Mouse (Mus musculus): ENCODE data around the gene Rere. TPM values are rescaled to one million over a fixed set of nuclear protein-coding genes. Genes with fewer than 3 reads are reported as not detected.
"Not testable (repeated sequence)": the region's sequence is repeated elsewhere in the genome, so short reads cannot be mapped to it uniquely, and the experiment has no call there.

The Rere gene
- total RNA-seq, 1 experiment from 2014 or later: 45.1 TPM

DNA sequence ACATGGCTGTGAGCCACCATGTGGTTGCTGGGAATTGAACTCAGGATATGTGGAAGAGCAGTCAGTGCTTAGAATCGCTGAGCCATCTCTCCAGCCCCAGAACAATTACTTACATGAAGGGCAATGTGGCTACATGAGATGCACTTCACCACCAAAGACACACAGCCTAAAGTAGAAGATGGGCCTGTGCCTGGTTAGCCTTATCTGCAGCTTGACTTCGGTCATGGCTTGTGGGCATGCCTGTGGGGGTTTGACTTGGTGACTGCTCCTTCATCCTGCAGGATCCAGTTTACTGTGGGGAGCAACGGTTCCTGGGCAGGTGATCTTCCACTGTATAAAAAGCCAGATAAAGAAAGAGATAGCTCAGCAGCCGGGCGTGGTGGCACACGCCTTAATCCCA is 196.6 kb downstream of the Rere start:
- ATAC-seq (replicated peaks; ENCODE audit: low read depth, poor library complexity, severe bottlenecking): peak; percentile 29; the same call in 1 of the 2 replicates

DNA sequence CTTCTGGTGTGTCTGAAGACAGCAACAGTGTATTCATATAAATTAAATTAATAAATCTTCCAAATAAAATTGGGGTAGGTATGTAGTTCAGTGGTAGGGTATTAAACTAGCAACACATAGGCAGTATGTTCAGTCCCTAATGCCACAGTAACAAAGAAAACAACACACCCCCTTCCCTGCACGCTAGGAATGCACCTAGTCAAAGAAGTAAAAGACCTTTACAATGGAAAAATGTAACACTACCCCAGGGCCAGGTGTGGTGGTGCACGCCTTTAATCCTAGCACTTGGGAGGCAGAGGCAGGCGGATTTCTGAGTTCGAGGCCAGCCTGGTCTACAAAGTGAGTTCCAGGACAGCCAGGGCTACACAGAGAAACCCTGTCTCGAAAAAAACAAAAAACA is 201.6 kb downstream of the Rere start:
- ATAC-seq (replicated peaks; ENCODE audit: low read depth, poor library complexity, severe bottlenecking): not testable (repeated sequence)

DNA sequence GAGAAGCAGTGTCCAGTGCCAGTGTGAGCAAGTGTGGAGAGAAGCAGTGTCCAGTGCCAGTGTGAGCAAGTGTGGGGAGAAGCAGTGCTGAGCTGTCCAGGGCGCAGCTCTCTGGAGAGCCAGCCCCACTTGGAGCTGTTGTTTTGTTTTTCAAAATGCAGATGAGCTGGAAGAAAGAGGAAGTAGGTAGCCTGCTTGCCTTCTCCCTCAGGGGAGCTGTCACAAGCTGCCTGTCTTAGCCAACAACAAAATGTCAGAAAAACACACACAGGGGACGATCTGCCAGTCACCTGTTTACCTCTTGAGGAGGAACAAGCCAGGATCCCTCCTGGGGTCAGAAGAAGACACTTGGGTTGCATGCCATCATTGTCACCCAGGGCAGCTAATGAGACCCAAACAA is 204.7 kb downstream of the Rere start:
- peak; percentile 63 for ATAC-seq (replicated peaks; ENCODE audit: low read depth, poor library complexity, severe bottlenecking)

DNA sequence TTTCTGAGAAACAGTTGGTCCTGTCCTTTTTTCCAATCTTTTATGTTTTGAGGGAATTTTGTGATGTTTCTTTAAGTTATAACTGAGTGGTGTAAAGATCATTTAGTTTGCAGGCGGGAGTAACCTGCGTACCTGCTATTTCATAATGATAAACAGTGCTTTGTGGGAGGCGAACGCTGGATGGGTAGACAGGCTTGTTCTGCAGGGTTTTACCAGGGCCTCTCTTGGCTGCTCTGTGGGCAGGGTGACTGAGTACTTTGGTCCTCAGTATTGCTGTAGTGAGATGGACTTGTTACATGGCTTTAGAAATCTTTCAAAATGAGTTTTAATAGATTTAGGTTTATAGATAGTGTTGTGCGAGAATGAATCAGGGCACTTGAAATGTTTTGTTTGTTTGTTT is 205.7 kb downstream of the Rere start:
- ATAC-seq (replicated peaks; ENCODE audit: low read depth, poor library complexity, severe bottlenecking): no peak

DNA sequence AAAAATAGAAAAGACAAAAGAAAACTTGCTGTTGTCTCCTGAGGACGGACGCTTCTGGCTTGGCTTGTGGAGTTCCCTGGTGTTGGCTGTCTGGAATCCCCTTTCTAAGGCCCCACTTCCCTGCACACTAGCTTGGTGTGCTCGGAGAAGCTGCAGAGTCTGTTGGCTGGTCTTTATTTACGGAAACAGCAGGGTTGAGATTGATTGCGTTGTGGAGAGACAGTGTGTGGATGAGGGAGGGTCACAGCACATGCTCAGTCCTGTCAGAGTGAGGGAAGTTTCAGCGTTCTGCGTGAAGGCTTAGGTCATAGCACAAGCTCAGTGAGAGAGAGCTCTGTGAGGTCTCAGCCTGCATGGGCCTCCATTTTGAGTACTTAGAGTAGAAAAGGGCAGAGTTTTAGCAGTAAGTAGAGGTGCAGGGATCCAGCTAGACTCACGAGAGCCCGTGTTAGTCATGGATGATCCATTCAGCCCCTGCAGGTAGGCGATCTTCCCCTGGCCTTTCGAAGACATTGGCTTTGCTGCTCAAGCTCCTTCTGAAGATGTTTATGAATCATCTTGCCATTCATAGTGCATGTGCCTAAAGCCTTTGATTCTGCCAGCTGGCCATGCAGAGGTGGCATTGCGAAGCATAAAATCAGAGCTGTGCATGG is 206.8 kb downstream of the Rere start:
- peak; percentile 88 for ATAC-seq (replicated peaks; ENCODE audit: low read depth, poor library complexity, severe bottlenecking)

DNA sequence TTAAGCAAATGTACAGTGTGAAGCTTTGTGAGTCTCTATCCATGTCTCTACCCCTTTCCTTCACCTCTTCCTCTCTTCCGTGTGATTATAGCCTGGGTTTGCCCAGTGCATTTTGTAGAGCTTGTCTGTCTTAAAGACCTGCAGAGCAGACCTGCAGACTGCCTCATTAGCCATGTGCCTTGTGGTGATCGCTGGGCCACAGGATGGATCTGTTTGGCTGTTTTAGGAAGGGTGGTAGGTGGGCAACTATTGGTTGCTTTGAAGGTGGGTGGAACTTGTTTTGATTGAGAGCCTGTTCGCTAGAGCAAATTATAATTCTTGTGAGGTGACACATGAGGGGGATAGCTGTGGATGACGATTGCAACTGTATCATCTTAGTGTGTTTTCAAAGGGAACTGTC is 207.3 kb downstream of the Rere start:
- ATAC-seq (replicated peaks; ENCODE audit: low read depth, poor library complexity, severe bottlenecking): no peak

DNA sequence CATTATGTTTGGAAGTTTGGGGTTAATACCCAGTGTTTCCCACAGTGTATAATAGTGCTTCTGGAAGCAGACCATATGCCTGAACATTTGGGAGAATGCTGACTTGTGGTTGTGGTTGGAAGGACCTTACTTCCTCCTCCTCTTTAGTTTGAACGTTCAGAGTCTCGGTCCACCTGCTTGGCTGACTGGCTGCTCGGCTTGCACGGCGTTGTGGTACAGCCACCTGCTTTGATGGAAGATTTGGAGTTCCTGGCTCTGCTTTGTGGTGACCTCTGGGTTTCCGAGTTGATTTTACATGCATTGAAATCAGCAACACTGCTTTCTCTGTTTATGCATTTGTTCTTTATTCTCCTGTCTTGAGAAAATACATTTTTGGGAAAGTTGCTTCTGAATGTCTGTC is 208.6 kb downstream of the Rere start:
- peak; percentile 42 for ATAC-seq (replicated peaks; ENCODE audit: low read depth, poor library complexity, severe bottlenecking)

DNA sequence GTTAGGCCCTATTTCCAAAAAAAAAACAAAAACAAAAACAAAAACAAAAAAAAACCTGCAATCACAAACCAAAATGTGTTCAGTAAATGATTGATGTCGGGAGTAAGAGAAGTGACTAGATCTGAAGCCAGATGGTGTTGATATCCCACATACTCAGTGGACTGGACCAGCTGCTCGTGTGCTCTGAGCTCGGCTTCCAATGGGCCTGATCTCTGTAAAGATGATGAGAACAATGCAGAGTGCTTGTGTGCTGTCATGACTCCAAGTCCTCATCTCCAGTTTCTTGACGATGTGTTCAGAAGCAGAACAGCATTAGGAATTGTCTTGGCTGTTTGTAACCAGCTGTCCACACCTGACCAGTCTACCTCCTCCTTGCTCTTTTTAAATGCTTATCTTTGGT is 210.3 kb downstream of the Rere start:
- no peak for ATAC-seq (replicated peaks; ENCODE audit: low read depth, poor library complexity, severe bottlenecking)

DNA sequence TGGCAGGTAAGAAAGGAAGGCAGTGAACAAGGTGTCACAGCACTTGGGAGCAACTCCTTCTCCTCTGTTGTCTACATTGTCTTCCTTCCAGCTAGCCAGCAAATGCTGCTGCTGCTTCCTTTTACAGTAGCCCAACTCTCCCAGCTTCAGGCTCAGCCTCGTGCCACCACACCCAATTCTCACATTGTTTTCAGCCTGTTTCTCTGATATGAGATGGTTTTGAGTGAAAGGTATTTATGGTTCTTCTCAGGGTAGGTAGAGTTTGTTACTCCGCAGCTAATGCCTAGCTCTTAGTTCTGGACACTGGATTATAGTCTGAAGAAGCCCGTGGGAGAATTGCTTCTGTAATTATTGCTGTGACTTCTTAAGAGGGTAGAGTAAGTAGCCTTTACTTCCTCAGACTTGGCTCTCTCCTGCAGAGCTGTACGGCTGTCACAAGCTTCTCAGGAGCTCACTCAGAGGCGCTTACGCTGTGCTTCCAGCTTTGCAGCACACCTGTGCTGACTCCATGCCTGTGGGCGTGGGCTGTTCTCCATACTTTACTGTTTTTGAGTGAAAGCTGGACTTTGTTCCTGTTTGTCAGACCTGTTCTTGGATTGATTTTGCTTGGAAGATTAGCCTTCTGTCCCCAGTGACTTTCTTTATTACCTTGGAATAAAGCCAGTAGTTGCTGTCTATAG is 212.0 kb downstream of the Rere start:
- ATAC-seq (replicated peaks; ENCODE audit: low read depth, poor library complexity, severe bottlenecking): no peak

DNA sequence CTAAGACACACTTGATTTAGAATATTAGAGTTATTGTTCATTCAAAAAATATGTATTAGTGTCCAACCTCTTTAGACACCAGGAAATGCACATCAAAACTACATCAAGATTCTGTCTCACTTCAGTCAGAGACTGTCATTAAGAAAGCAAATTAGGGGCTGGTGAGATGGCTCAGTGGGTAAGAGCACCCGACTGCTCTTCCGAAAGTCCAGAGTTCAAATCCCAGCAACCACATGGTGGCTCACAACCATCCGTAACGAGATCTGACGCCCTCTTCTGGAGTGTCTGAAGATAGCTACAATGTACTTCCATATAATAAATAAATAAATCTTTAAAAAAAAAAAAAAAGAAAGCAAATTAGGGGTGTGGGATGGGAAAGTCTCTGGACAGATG is 212.5 kb downstream of the Rere start:
- not testable (repeated sequence) for ATAC-seq (replicated peaks; ENCODE audit: low read depth, poor library complexity, severe bottlenecking)

DNA sequence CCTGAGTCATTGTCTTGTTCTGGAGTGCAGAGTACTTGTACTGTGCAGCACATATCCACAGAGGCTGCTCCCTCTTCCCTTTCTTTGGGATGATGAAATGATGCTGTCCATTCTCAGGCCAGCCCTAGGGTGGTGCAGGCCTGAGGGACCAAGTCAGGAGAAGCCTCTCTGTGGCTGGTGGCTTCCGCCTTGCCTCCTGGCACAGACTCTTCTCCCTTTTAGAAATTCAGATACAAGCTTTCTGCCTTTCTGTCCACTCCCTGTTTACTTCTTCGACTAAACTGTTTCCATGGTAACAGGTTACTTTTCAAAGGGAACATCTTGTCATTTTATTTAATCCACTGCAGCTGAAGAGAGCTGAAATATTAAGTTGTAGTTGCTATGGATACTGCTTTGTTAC is 214.1 kb downstream of the Rere start:
- ATAC-seq (replicated peaks; ENCODE audit: low read depth, poor library complexity, severe bottlenecking): no peak

DNA sequence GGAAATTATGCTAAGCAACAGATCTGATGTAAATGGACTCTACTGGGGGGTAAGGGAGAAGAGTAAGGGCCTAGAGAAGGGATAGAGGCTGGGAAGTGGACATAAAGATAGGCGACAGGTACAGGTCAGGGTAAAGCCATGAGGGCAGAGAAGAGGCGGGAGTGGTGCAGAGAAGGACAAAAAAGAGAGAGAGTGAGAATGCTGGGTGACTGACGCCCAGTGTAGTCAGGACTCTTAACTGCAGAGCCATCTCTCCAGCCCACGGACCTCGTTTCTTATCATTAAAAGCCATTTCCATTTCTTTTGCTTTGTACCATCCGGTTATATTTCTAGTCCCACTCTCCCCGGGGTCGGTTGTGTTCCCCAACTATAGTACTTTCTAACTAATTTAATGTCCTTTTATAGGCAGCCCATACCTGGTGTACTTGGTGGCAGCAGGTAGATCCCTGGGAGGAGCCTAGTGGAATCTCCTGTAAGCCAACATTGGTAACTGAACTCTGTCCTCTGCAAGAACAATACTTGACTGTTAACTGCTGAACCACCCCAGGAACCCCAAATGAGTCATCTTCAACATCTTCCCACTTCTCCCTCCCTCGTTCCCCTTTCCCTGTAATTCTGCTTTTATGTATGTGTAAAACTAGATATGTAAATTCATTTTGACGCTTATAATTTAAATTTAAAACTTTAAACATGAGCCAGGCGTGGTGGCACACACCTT is 223.0 kb downstream of the Rere start:
- ATAC-seq (replicated peaks; ENCODE audit: low read depth, poor library complexity, severe bottlenecking): no peak

DNA sequence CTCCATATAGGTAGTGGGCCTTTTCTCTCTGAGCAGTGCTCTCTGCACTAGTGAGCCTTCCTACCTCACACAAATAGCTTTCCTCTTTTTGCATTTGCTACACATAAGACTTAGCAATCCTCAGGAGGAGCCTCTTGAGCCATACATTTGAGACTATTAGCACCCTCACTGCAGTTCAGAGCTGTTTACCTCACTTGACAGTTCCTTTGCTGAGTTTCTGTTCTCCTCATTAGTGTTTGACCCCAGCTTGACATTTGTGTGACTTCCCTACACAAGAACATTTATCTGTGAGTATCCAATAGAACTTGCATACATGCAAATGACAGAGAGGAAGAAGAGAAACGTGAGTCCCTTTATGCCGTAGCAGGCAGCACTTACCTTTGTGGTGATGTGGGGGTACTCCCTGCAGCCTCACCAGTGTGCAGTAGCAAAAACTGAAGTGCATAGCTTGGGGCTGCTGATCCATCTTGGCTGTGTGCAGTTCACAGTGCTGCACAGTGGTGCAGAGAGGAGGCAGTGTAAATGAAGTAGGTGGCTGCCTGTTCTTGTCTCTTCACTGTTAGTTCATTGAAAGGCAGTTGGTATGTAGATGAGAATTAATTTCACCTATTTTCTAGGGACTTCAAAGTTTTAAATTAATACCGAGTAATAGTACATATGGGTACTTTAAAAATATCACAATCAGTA is 227.7 kb downstream of the Rere start:
- ATAC-seq (replicated peaks; ENCODE audit: low read depth, poor library complexity, severe bottlenecking): peak; percentile 15; the same call in 1 of the 2 replicates

DNA sequence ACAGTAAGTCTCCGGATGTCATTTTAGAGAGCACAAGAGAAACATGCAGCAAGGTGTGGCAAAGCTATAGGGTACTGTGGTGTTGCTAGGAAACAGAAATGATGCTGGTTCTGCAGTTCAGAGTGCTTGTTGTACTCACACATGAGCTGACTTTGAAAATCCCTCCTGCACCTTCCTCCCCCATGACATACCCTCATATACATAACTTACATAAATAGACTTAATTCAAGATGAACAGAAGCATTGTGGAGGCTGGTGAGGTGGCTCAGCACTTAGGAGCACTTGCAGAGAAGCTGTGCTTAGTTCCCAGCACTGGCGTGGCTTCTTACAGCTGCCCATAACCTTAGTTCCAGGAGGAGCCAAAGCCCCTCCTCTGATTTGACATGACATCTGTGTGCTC is 228.6 kb downstream of the Rere start:
- no peak for ATAC-seq (replicated peaks; ENCODE audit: low read depth, poor library complexity, severe bottlenecking)

DNA sequence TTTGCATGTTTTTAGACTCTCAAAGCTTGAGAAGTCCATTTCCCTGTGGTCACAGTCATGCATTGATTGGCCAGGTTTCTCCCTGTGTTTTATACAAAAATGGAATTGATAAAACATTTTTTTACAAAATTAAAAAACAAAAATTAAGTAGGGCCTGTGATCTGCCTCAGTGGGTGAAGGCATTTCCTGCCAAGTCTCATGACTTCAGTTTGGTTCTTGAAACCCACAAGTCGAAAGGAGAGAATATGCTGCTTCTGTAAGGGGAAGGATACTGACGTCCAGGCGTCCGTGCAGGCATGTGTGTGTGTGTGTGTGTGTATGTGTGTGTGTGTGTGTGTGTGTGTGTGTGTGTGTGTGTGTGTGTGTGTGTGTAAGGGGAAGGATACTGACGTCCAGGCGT is 231.9 kb downstream of the Rere start:
- ATAC-seq (replicated peaks; ENCODE audit: low read depth, poor library complexity, severe bottlenecking): not testable (repeated sequence)

DNA sequence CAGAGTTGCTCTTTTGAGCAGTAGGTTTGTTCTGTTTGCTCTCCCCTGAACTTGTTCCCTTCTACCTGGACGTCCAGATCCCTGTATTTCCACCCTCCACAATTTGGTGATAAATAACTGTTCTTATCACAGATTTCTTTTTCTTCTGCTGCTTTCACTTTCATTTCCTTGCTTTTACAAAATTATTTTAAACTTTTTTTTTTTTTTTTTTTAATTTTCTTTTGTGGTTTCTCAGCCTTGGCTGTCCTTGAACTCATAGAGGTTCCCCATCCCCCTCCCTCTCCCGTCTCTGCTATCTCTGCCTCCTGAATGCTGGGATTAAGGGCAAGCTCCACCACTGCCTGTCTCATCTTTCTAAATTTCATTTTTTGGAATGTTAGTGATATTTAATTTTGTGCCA is 234.8 kb downstream of the Rere start:
- ATAC-seq (replicated peaks; ENCODE audit: low read depth, poor library complexity, severe bottlenecking): no peak

DNA sequence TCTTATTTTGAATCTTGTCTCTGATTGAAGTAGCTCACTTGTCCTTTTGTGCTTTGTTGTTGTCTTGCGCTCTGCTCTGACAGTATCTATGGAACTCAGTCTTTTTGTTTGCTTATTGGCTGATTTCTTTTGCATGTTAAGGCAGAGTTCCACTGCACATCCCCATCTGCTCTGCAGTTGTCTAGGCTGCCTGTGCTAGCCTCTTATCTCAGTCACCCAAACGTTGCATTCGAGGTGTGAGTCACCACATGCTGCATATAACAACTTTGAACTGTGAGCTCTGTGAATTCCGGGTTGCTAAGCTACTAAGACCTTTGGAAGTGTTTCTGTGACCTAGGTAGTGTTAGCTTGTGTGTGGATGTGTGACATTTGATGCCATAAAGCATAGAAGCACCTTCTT is 235.9 kb downstream of the Rere start:
- peak; percentile 86 for ATAC-seq (replicated peaks; ENCODE audit: low read depth, poor library complexity, severe bottlenecking)

DNA sequence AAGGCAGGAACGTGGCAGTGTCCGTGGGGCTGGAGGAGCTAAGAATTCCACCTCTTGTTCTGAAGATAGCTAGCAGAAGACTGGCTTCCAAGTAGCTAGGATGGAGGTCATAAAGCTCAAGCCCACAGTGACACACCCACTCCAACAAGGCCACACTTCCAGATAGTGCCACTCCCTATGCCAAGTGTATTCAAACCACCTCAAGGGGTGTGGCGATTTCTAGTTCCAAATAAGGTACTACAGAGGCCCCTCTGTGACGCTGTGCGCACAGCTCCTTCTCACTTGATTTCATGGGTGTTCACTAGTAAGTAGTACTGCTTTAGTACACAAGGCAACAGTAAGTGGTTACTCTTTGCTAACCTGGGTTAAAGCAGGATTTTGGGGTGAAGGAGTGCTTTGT is 237.4 kb downstream of the Rere start:
- peak; percentile 56 for ATAC-seq (replicated peaks; ENCODE audit: low read depth, poor library complexity, severe bottlenecking)

DNA sequence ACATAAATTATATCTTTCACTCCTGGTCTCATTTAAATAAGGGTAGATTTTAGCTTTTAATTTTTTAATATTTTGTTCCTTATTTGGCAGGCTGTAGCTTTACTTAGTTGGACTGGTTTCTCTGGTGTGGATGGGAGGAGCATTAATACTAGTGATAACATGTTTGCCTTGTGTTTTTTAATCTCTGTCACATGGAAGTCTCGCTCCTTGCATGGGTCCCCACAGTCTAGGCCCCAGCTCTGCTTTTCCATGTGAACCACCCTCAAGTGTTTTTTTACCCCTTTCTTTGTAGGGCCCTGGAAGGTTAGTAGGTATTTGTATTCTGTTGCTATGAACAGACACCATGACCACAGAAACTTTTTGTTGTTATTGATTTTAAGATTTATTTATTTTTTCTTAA is 238.6 kb downstream of the Rere start:
- no peak for ATAC-seq (replicated peaks; ENCODE audit: low read depth, poor library complexity, severe bottlenecking)

DNA sequence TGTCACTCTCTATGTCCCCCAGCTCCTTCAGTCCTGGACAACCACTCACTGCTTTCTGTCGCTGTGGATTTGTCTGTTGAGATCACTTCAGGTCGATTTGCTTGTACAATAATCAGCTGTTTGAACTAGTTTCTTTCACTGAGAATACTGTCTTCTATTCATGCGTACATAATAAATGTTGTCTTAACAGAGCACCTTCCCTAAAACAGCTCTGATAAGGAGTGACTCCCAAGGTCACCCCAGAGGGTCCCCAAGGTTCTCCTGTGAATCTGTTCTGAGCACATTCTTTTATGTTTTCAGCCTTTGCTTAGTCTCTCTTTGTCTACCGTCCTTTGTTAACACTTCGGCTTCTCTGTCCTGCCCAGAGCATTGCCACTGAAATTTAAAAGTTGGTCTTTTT is 241.0 kb downstream of the Rere start:
- ATAC-seq (replicated peaks; ENCODE audit: low read depth, poor library complexity, severe bottlenecking): no peak

DNA sequence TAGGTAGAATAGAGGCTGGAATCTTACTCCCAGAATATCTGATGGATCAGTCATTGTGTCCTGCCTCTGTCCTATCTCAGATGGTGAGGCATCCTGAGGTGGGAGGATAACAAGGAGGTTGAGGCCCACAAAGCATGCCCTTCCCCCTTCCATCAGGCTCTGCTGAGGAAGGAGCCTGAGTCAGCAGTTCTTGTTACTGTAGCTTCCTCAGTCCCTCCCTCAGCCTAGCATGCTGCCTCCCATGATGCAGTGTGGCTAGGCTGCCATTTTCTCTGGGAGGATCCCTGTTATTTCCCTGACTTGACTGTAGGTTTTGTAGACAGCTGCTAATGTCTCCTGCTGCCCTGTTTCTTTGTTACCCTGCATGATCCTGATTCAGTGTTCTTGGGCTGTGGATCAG is 241.9 kb downstream of the Rere start:
- peak; percentile 69 for ATAC-seq (replicated peaks; ENCODE audit: low read depth, poor library complexity, severe bottlenecking)

All from common myeloid progenitor, adult 5-6 weeks (primary cell).